In genomic region chr2:7001967-7002366, GRCm38 (mm10) we compare ENCODE assay signal across 9 mouse cellular contexts.
DNase-seq lines count a peak whose midpoint lies in the region; ATAC-seq and TF ChIP-seq lines count a peak whose summit lies in the region.
"Had no signal": no experiment of that assay in that cellular context is flagged by ENCODE, and none has a peak within 500 bp of the region (broad histone marks: within the 10 kb centered on the region; RNA-seq: fewer than 3 reads in every experiment).

No protein-coding gene starts in this region.

- 0 out of 2 replicates have a peak, but pooled peaks cover 3% of the 10 kb centered on the region for H3K4me1 ChIP-seq in forebrain, embryonic 16.5 days (replicated peaks; ENCODE audit: control insufficient read depth, insufficient read depth, low read length)
- peaks cover 7% of the 10 kb centered on the region; the same call in 1 of the 2 replicates for H3K4me1 ChIP-seq in midbrain, embryonic 12.5 days
- H3K4me1 ChIP-seq in kidney, adult 2 months (ENCODE audit: control insufficient read depth, insufficient read depth, low read length): no peaks in the 10 kb centered on the region
- H3K4me1 ChIP-seq: heart, embryonic 10.5 days had no signal

- TF ChIP-seq POLR2A in kidney, adult 2 months (IDR thresholded peaks at IDR 0.05; ENCODE audit: low read depth, low read length): no peak

- no peak overlapping the region for H3K9ac ChIP-seq in forebrain, embryonic 16.5 days (replicated peaks; ENCODE audit: low read depth, low read length)
- H3K9ac ChIP-seq in midbrain, embryonic 12.5 days (replicated peaks): no peak overlapping the region

- peak overlapping the region; percentile 16; the same call in 1 of the 2 replicates for H3K27ac ChIP-seq in forebrain, embryonic 16.5 days (ENCODE audit: low read length)
- peak overlapping the region; percentile 46; the same call in 1 of the 2 replicates for H3K27ac ChIP-seq in midbrain, embryonic 12.5 days (replicated peaks)
- no peak overlapping the region for H3K27ac ChIP-seq in kidney, adult 2 months (ENCODE audit: insufficient read depth, low read depth, low read length)
- H3K27ac ChIP-seq: heart, embryonic 10.5 days had no signal

- 27% methylated on average over 2 of the region's 2 CpGs for WGBS in forebrain, embryonic 16.5 days
- 32% methylated on average over 2 of the region's 2 CpGs for WGBS in midbrain, embryonic 12.5 days
- 77% methylated on average over 2 of the region's 2 CpGs for WGBS in kidney, adult 2 months

- H3K9me3 ChIP-seq in forebrain, embryonic 16.5 days (ENCODE audit: control insufficient read depth, low read length): no peaks in the 10 kb centered on the region; the same call in 1 of the 2 replicates
- H3K9me3 ChIP-seq in midbrain, embryonic 12.5 days: no peaks in the 10 kb centered on the region
- H3K9me3 ChIP-seq: heart, embryonic 10.5 days had no signal

- H3K36me3 ChIP-seq in forebrain, embryonic 16.5 days (ENCODE audit: control insufficient read depth, insufficient read depth): no peaks in the 10 kb centered on the region
- no peaks in the 10 kb centered on the region for H3K36me3 ChIP-seq in midbrain, embryonic 12.5 days
- H3K36me3 ChIP-seq in kidney, adult 2 months (ENCODE audit: control insufficient read depth, insufficient read depth, low read length): no peaks in the 10 kb centered on the region

- no peak overlapping the region for H3K4me3 ChIP-seq in forebrain, embryonic 16.5 days (replicated peaks; ENCODE audit: low read length)
- no peak overlapping the region for H3K4me3 ChIP-seq in midbrain, embryonic 12.5 days
- H3K4me3 ChIP-seq in kidney, adult 2 months (ENCODE audit: insufficient read depth, low read depth, low read length): no peak overlapping the region
- H3K4me3 ChIP-seq: heart, embryonic 10.5 days had no signal

- no peaks in the 10 kb centered on the region for H3K27me3 ChIP-seq in forebrain, embryonic 16.5 days (replicated peaks; ENCODE audit: control insufficient read depth, insufficient read depth, low read length)
- no peaks in the 10 kb centered on the region for H3K27me3 ChIP-seq in midbrain, embryonic 12.5 days
- no peaks in the 10 kb centered on the region for H3K27me3 ChIP-seq in kidney, adult 2 months (replicated peaks; ENCODE audit: control insufficient read depth, insufficient read depth, low read length)

- TF ChIP-seq CTCF in kidney, adult 2 months (conservative IDR thresholded peaks at IDR 0.05; ENCODE audit: insufficient read depth, insufficient read length, low read depth, low read length): no peak

- no peak overlapping the region for H3K4me2 ChIP-seq in forebrain, embryonic 16.5 days (ENCODE audit: low read length)
- no peak overlapping the region for H3K4me2 ChIP-seq in midbrain, embryonic 12.5 days (replicated peaks)

- peak; percentile 26; the same call in 1 of the 2 replicates for ATAC-seq in forebrain, embryonic 16.5 days
- peak; percentile 81 for ATAC-seq in midbrain, embryonic 12.5 days (ENCODE audit: low FRiP score, low read depth)
- no peak for ATAC-seq in megakaryocyte-erythroid progenitor cell, adult 5-6 weeks (replicated peaks; ENCODE audit: low FRiP score, low TSS enrichment, poor library complexity, severe bottlenecking)

- peak; percentile 66 for DNase-seq in cerebellum, adult 11 months
- peak; percentile 82 to 87 for DNase-seq in cerebellum, postnatal 14 days
- no peak for DNase-seq in kidney, adult 2 months
- DNase-seq in left cerebral cortex, adult 8-10 months (ENCODE audit: low spot score in 2 of 2): no peak
- DNase-seq: layer of hippocampus, postnatal 36 days had no signal

Comparison
In these comparisons a context has a peak if more than half of its experiments do, and no peak if none do; other contexts are left out.
1. DNase-seq: peak in cerebellum, adult 11 months (single experiment) and cerebellum, postnatal 14 days (2 of 2); none in kidney, adult 2 months (single experiment) and left cerebral cortex, adult 8-10 months (0 of 2).